Mouse (Mus musculus) thymus, adult 2 months (tissue): ENCODE data around the gene Tcp1. TPM values are rescaled to one million over a fixed set of nuclear protein-coding genes. Genes with fewer than 3 reads are reported as not detected.

Experiments used
- DNase-seq: peaks from one replicate; pipeline ENCODE4 v3.0.0; 2021
- H3K27ac ChIP-seq: fragments of 200-500 bp; 2 replicates; pipeline ENCODE4 v1.5.1; 2012; ENCODE audit warnings: low read length, control low read depth; ENCODE audit not compliant: control insufficient read depth, insufficient read depth
- H3K27me3 ChIP-seq: fragments of 200-500 bp; 2 replicates; pipeline ENCODE4 v1.6.1; 2012; ENCODE audit warnings: mild to moderate bottlenecking, low read length, moderate library complexity, mixed read lengths; ENCODE audit not compliant: control insufficient read depth, insufficient read depth
- H3K36me3 ChIP-seq: fragments of 200-500 bp; 2 replicates; pipeline ENCODE4 v1.6.1; 2012; ENCODE audit warnings: mild to moderate bottlenecking, low read length, moderate library complexity; ENCODE audit not compliant: control insufficient read depth, insufficient read depth
- H3K4me1 ChIP-seq: fragments of 200-500 bp; replicated peaks from 2 replicates; pipeline ENCODE4 v1.6.1; 2012; ENCODE audit warnings: low read length; ENCODE audit not compliant: control insufficient read depth, insufficient read depth
- H3K4me3 ChIP-seq: fragments of 200-500 bp; 2 replicates; pipeline ENCODE4 v1.5.1; 2012; ENCODE audit warnings: mild to moderate bottlenecking, low read length, control low read depth, moderate library complexity; ENCODE audit not compliant: control insufficient read depth, insufficient read depth
- CTCF ChIP-seq: fragments of 200-500 bp; IDR thresholded peaks from 2 replicates; pipeline ENCODE4 v1.5.1; 2012; ENCODE audit warnings: mild to moderate bottlenecking, control low read depth, low read length, moderate library complexity, borderline replicate concordance; ENCODE audit not compliant: control insufficient read depth, poor library complexity, insufficient read depth; ENCODE audit errors: extremely low read depth
- POLR2A ChIP-seq: fragments of 200-500 bp; IDR thresholded peaks from 2 replicates; pipeline ENCODE4 v1.6.1; 2012; ENCODE audit warnings: mild to moderate bottlenecking, low read length, control low read depth, moderate library complexity; ENCODE audit not compliant: control insufficient read depth, poor library complexity, insufficient read depth; ENCODE audit errors: extremely low read depth
- WGBS: fragments of 180-500 bp; shearing (Covaris S2); methylation state at CpG from one replicate; pipeline ENCODE4 v1.1.7; 2018; 5-methylcytosine and 5-hydroxymethylcytosine counted together
- polyA plus RNA-seq: library from polyadenylated mRNA; depleted of rRNA; stranded (reverse); fragments of >200 nt; gene quantifications from 2 replicates; pipeline ENCODE4 v1.2.3, GENCODE M21; 2012; rRNA removed

Gene Tcp1
- polyA plus RNA-seq, 1 experiment, result 82.2 TPM

DNA sequence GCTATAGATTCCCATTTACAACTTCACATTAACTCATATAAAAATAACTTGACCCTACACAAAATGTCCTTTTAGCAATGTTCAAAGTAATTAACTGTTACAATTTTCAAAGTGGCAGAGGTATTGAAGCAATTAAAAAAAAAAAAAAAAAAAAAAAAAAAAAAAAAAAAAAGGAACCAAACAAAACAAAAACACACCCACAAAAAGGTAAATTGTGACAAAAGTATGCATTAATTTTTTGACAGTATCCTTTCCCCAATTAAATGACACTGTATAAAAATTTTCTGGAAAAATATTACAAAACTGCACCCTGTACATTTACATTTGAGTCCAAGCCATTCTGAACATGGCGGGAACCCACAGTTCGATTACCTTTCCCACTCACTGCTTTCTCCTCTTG is 51.7 kb downstream of the Tcp1 start:
- WGBS, result 95% methylated on average over 2 of the region's 2 CpGs
- no peak for DNase-seq
- no peak for TF ChIP-seq POLR2A
- no peak for TF ChIP-seq CTCF

DNA sequence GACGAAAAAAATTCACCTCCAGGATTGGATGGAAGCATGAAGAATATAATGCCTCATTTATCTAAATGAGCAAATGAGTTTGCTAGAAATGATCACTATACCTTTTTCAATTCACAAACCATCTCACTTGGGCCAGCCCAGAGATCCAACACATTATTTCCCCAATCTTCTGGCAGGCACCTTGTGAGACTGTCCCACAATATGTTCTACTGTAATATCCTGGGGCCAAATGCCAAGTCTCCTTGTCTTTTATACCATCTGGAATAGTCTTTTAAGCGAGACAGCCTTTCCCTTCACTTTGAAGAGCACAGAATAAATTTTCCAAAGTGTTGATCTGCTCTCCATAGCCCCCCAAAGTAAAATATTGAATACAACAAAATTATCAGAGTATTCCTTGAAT is 58.4 kb downstream of the Tcp1 start:
- H3K36me3 ChIP-seq, result peaks cover 52% of the 10 kb centered on the region
- WGBS, result 94% methylated on average over 2 of the region's 2 CpGs

More for the DNA sequence above, 51.7 kb downstream of the Tcp1 start:
- H3K4me1 ChIP-seq, result no peaks in the 10 kb centered on the region
- H3K4me3 ChIP-seq, result no peak overlapping the region
- no peaks in the 10 kb centered on the region for H3K27me3 ChIP-seq
- peaks cover 39% of the 10 kb centered on the region for H3K36me3 ChIP-seq
- H3K27ac ChIP-seq, result no peak overlapping the region

More for the DNA sequence above, 58.4 kb downstream of the Tcp1 start:
- DNase-seq, result no peak
- Histone ChIP-seq H3K27me3 (no peaks in the 10 kb centered on the region), H3K4me1 (no peaks in the 10 kb centered on the region), H3K4me3 (no peak overlapping the region), H3K27ac (no peak overlapping the region)
- no peak for TF ChIP-seq CTCF
- no peak for TF ChIP-seq POLR2A

Other genes with a start within 250 kb of the Tcp1 start
- 0.80 and 1.1 TPM in 2 replicates for gene Slc22a1, start 239.9 kb upstream of the Tcp1 start, polyA plus RNA-seq
- 27.7 and 31.8 TPM in 2 replicates for gene Igf2r, start 146.0 kb upstream of the Tcp1 start, polyA plus RNA-seq
- 0.28 and 0.66 TPM in 2 replicates for gene Mas1, start 47.6 kb upstream of the Tcp1 start, polyA plus RNA-seq
- gene Mrgprh, start 39.7 kb upstream of the Tcp1 start, polyA plus RNA-seq, result 0.24 TPM in 1 of 2 replicates, not detected in the other
- gene Pnldc1, start 5.5 kb upstream of the Tcp1 start, polyA plus RNA-seq, result 1.8 and 2.1 TPM in 2 replicates
- 48.4 and 54.8 TPM in 2 replicates for gene Mrpl18, start 644 bp downstream of the Tcp1 start, polyA plus RNA-seq
- gene Acat3, start 24.9 kb downstream of the Tcp1 start, polyA plus RNA-seq, result 0.19 and 0.37 TPM in 2 replicates
- 13.1 and 20.6 TPM in 2 replicates for gene Acat2, start 45.0 kb downstream of the Tcp1 start, polyA plus RNA-seq
- gene Wtap, start 78.5 kb downstream of the Tcp1 start, polyA plus RNA-seq, result 31.1 and 31.2 TPM in 2 replicates
- 256 and 263 TPM in 2 replicates for gene Sod2, start 91.1 kb downstream of the Tcp1 start, polyA plus RNA-seq
- 0.16 and 0.36 TPM in 2 replicates for gene Gpr31b, start 136.6 kb downstream of the Tcp1 start, polyA plus RNA-seq
- gene Tcp10b, start 145.4 kb downstream of the Tcp1 start, polyA plus RNA-seq, result 0.06 and 0.16 TPM in 2 replicates
- gene Unc93a, start 216.1 kb downstream of the Tcp1 start, polyA plus RNA-seq, result 1.4 and 1.7 TPM in 2 replicates